In the genomic region with DNA sequence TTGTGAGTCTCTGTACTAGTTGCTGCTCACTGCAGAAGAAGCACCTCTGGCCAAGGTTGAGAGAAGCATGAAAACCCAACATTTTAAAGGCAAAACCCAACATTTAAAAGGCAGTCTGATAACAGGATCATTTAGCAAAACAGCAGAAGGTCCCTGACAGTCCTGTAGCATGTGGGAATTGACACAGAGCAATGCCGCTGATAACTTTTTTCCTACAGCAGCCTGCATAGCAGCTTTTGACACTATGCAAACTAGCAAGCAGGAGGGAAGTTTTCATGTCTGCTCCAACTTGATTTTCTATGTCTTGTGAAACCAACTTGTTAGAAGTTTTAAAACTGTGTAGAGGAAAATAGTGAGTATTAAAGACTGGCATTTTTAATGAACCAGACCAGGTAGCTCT, we compare ENCODE assay signal across 27 mouse cellular contexts. TPM values are rescaled to one million over a fixed set of nuclear protein-coding genes. Genes with fewer than 3 reads are reported as not detected.
"Had no signal": no experiment of that assay in that cellular context is flagged by ENCODE, and none has a peak within 500 bp of the region (broad histone marks: within the 10 kb centered on the region; RNA-seq: fewer than 3 reads in every experiment).

No protein-coding gene starts in this region.

- H3K27me3 ChIP-seq: embryonic facial prominence, embryonic 12.5 days; embryonic facial prominence, embryonic 13.5 days; forebrain, embryonic 13.5 days; forebrain, embryonic 15.5 days had no signal

- H3K9ac ChIP-seq: embryonic facial prominence, embryonic 15.5 days; forebrain, embryonic 12.5 days; forebrain, embryonic 13.5 days; forebrain, embryonic 15.5 days had no signal

- H3K36me3 ChIP-seq: forebrain, embryonic 12.5 days; forebrain, embryonic 15.5 days had no signal

- DNase-seq: cerebellum, adult 9-10 months; cerebellum, adult 9-11 months; cerebellum, postnatal 10 days; cerebellum, postnatal 14 days; cerebellum, postnatal 25 days; cerebellum, postnatal 36 days; embryo, embryonic 11 days; forebrain, postnatal 0 days; gastrocnemius, adult 2 months; gastrocnemius, postnatal 10 days; gastrocnemius, postnatal 14 days; gastrocnemius, postnatal 25 days; gastrocnemius, postnatal 36 days; heart, adult 11 months; heart, adult 18-20 months; heart, adult 2 months had no signal

- H3K9me3 ChIP-seq: embryonic facial prominence, embryonic 10.5 days; embryonic facial prominence, embryonic 12.5 days; embryonic facial prominence, embryonic 13.5 days; embryonic facial prominence, embryonic 15.5 days; forebrain, embryonic 10.5 days; forebrain, embryonic 12.5 days; forebrain, embryonic 13.5 days; forebrain, embryonic 15.5 days had no signal

- H3K27ac ChIP-seq: embryonic facial prominence, embryonic 12.5 days; embryonic facial prominence, embryonic 13.5 days; embryonic facial prominence, embryonic 15.5 days; forebrain, embryonic 12.5 days; forebrain, embryonic 13.5 days; forebrain, embryonic 15.5 days had no signal

RNA-seq across cellular contexts. Expression of a gene that starts 8.8 kb away (rescaled TPM):
- polyA plus RNA-seq: erythroblast, embryonic 14.5 days had no signal

RNA-seq across cellular contexts. Expression of a gene that starts 30.3 kb away (rescaled TPM):
- total RNA-seq: common myeloid progenitor, adult 5-6 weeks; granulocyte monocyte progenitor cell, adult 5-6 weeks had no signal
- polyA plus RNA-seq: erythroblast, embryonic 14.5 days had no signal
